Mouse (Mus musculus): ENCODE data around the gene Grk2.
A peak's percentile ranks its signal among the peaks of the same experiment; 100 is the strongest.
"Not testable (repeated sequence)": the region's sequence is repeated elsewhere in the genome, so short reads cannot be mapped to it uniquely, and the experiment has no call there.

Grk2 gene

GRCm38 (mm10) chr19:4270187-4270586, 35.8 kb downstream of the Grk2 start:
- no peak for DNase-seq (ENCODE audit: low read depth, low spot score)

DNA sequence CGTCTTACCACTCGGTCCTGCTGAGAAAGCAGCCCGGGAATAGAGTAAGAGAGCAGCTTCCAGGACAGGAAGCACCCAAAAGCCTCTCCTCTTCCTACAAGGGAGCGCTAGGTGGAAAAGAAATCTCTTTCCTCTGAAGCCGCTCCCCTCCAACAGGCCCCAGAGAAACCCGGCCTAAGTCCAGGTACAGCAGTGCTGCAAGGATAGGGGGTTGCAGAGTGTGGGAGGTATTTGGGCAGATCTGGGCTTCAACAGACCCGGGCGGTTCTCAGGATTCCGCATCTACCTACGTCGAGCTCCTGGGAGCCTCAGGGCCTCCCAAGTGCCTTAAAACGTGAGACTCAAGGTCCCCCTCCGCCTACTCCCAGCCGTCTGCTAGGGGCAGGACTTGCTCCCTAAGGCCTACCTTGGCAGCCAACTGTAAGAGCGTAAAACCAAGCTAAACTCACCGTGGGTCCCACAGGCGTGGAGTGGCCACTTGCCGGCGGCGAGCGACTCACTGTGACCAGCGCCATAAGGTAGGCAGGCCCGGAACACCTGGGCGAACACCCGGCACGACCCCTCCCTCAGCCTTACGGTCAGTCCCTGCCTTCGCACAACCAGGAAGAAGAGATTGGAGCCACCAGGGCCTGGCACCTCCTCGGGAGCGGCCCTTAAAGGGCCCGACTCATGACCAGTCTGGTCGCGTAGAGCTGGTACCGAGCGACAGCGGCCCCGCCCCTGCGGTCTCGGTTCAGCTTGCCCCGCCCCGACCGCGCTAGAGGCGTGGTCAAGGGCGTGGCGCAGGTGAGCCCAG, 37.3 kb downstream of the Grk2 start, which contains the start of gene Ssh3:
TSS of gene Ssh3 (minus strand) at position 615 of the 796 bp plus-strand sequence.
- DNase-seq (ENCODE audit: low read depth, low spot score), result no peak

DNA sequence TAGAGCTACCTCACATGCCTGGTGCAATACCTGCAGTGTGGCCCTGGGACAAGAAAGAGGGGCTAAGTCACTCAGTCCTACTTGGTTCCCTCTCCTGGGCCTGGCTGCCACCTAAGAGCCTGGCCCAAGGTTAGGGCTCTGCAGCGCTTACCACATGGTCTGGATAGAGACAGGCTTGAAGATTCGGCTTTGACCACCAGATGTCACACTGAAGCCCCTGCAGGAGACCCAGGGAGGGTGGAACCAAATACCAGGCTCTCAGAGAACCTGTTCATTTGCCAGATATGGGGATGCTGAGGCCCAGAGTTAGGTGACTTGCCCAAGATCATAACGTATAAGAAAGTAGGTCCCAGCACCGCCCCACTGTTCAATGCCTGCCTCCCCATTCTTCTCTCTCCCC, 40.1 kb downstream of the Grk2 start:
- DNase-seq (ENCODE audit: low read depth, low spot score), result no peak

- DNase-seq (ENCODE audit: low read depth, low spot score), result peak; percentile 89
Observed at GRCm38 (mm10) chr19:4264171-4264780, 41.7 kb downstream of the Grk2 start.

DNA sequence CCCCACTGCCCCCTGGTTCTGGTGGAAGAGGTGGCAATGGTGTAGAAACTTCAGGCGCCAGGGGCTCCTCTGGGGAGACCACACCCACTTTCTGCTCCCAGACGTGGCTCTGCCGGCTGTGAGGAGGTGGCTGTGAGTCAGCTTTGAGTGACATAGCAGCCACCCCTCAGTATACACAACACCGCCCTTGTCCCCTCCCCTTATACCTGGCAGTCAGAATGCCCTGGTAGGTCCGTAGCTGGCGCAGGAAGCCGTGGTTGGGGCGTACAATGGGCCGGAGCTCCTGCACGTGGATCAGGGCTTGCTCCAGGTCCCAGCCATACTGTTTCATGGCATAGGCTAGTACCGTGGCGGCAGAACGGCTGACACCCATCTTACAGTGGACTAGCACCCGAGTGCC, 42.3 kb downstream of the Grk2 start:
- no peak for DNase-seq (ENCODE audit: low read depth, low spot score)

GRCm38 (mm10) chr19:4262756-4263155, 43.3 kb downstream of the Grk2 start:
- DNase-seq (ENCODE audit: low read depth, low spot score), result no peak

DNA sequence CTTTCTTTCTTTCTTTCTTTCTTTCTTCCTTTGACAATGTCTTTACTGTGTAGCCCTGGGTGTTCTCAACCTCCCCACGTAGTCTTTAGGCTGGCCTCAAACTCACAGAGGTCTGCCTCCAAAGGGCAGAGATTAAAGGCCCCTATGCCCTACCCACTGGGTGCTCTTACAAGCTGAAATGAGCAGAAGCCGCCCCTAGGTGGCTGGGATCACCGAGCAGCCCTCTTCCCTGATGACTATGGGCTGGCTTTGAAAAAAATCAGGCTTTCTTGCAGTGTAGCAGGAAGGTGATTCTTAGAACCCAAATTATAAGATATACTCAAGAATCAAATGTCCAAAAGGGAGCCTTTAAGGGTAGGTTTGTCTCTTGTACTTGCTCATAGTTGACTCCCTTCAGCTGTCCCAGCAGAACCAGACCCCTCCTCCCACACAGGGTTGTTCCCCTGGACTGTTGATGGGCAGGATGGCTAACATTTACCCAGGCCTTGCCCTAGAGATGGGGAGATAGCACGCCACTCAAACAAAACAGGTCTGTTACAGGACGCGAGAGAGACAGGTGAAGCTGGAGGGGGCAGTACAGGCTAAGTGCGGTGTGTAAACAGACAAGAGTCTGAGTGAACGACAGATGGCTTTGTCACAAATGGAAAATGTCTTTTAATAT, 44.9 kb downstream of the Grk2 start:
- DNase-seq (ENCODE audit: low read depth, low spot score), result peak; percentile 56

DNA sequence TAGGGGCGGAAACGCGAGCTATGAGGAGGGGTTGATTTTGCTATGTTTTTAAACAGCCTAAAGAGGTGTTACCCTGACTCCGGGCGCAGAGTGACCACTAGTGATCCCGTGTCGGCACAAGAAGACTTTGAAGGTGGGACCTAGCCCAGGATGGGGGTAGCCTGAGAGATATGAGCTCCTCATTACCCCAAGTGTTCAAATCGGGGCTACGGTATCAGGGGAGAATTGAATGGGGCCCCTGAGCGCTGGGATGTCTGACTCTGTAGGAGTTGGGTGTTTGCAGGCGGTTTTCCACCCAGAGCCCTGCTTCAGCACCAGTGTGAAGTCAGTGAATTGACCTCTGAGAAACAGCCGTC, 48.1 kb downstream of the Grk2 start:
- no peak for DNase-seq (ENCODE audit: low read depth, low spot score)

GRCm38 (mm10) chr19:4257216-4257896, 48.7 kb downstream of the Grk2 start:
- peak; percentile 99 for DNase-seq (ENCODE audit: low read depth, low spot score)

DNA sequence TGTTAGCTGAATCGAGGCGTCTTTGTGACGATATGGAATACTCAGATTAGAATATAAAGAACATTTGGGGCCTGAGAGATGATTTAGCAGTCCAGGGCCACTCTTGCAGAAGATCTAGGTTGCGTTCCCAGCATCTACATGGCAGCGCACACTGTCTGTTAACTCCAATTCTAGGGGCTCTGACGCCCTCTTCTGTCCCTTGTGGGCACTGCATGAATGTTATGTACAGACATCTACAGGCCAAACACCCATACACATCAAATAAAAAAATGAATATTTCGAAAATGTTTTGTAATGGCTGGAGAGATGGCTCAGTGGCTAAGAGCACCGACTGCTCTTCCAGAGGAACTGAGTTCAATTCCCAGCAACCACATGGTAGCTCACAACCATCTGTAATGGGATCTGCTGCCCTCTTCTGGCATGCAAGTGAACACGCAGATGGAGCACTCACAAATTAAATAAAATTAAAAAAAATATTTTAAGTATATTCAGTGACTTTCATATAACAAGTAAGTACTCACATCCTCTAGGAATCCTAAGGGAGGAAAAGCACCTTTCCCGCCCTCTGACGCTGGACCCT, 50.3 kb downstream of the Grk2 start:
- DNase-seq (ENCODE audit: low read depth, low spot score), result no peak

DNA sequence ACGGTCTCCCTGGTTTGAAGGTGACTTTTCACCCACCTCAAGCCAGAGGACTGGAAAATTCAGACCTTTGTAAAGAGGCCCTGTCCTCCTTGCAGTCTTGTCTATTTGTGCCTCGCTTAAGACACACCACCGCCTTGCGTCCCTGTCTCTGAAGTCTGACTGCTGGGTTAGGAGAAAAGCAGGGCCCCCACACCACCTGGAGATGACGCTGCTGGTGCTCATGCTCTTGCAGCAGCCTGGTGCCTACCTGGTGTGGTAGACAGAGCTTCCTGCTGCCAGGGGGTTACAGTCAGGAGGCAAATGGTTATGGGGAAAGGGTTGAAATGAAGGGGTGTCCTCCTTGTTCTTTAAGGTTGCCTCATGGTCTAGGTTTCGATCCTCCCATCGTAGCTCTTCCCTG, 51.8 kb downstream of the Grk2 start:
- no peak for DNase-seq (ENCODE audit: low read depth, low spot score)

GRCm38 (mm10) chr19:4248683-4249082, 57.3 kb downstream of the Grk2 start:
- DNase-seq (ENCODE audit: low read depth, low spot score), result not testable (repeated sequence)

GRCm38 (mm10) chr19:4247010-4247409, 59.0 kb downstream of the Grk2 start:
- DNase-seq (ENCODE audit: low read depth, low spot score), result peak; percentile 63

- peak; percentile 84 for DNase-seq (ENCODE audit: low read depth, low spot score)
Observed at GRCm38 (mm10) chr19:4244775-4245174, 61.2 kb downstream of the Grk2 start.

DNA sequence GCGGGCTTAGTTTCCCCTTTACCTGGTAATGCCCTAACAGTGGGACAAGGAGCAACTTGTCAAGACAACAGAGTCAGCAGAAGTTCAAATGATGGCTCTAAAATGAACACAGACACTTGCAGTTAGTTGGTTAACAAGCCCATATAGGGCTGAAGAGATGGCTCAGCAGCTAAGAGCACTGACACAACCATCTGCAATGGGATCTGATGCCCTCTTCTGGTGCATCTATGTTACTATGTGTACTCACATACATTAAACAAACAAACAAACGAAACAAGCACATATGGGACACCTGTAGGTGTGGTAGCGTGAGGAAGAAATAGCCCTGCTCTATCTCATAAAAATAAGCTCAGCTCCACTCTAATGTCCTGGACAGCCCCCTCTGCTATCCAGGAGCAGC, 63.6 kb downstream of the Grk2 start:
- no peak for DNase-seq (ENCODE audit: low read depth, low spot score)

- peak; percentile 56 for DNase-seq (ENCODE audit: low read depth, low spot score)
Observed at GRCm38 (mm10) chr19:4240247-4240668, 65.8 kb downstream of the Grk2 start.
